Mouse (Mus musculus) hindbrain, postnatal 0 days (tissue): ENCODE data around the gene Olfr111. TPM values are rescaled to one million over a fixed set of nuclear protein-coding genes. Genes with fewer than 3 reads are reported as not detected.
"Not testable (repeated sequence)": the region's sequence is repeated elsewhere in the genome, so short reads cannot be mapped to it uniquely, and the experiment has no call there.

Experiments used
- ATAC-seq: fragments of 200-750 bp; cut with Nextera tagmentation; 2 replicates; pipeline ENCODE4 v1.8.0; 2017; ENCODE audit warnings: mild to moderate bottlenecking, moderate TSS enrichment, moderate library complexity
- DNase-seq: peaks from one replicate; pipeline ENCODE4 v3.0.0-alpha.2; 2015; ENCODE audit warnings: low spot score
- H3K27ac ChIP-seq: fragments of 300-500 bp; sonication (generic); 2 replicates; pipeline ENCODE4 v1.5.1; 2014; ENCODE audit warnings: mild to moderate bottlenecking
- H3K27me3 ChIP-seq: fragments of 300-500 bp; sonication (generic); 2 replicates; pipeline ENCODE4 v1.6.1; 2014; ENCODE audit warnings: low read length, mixed read lengths; ENCODE audit not compliant: insufficient read depth
- H3K36me3 ChIP-seq: fragments of 300-500 bp; sonication (generic); 2 replicates; pipeline ENCODE4 v1.6.1; 2014; ENCODE audit warnings: low read length, mixed read lengths; ENCODE audit not compliant: insufficient read depth
- H3K4me1 ChIP-seq: fragments of 300-500 bp; sonication (generic); 2 replicates; pipeline ENCODE4 v1.6.1; 2014; ENCODE audit warnings: antibody characterized with exemption, low read length, mixed read lengths; ENCODE audit not compliant: insufficient read depth
- H3K4me2 ChIP-seq: fragments of 300-500 bp; sonication (generic); 2 replicates; pipeline ENCODE4 v1.6.1; 2014; ENCODE audit warnings: low read depth, mild to moderate bottlenecking, low read length, moderate library complexity, mixed read lengths
- H3K4me3 ChIP-seq: fragments of 300-500 bp; sonication (generic); 2 replicates; pipeline ENCODE4 v1.5.1; 2014; ENCODE audit warnings: low read length
- H3K9ac ChIP-seq: fragments of 300-500 bp; sonication (generic); replicated peaks from 2 replicates; pipeline ENCODE4 v1.6.1; 2014; ENCODE audit warnings: mild to moderate bottlenecking, low read length, moderate library complexity, mixed read lengths
- H3K9me3 ChIP-seq: fragments of 300-500 bp; sonication (generic); 2 replicates; pipeline ENCODE4 v1.6.1; 2016; ENCODE audit warnings: low read length, mixed read lengths
- CTCF ChIP-seq: IDR thresholded peaks from 2 replicates; pipeline ENCODE4 v1.5.1; 2016; ENCODE audit warnings: antibody characterized with exemption, control low read depth, low read depth
- WGBS: fragments of 180-500 bp; shearing (Covaris S2); extraction: QIAGEN DNeasy Blood & Tissue Kit; methylation state at CpG from one replicate; pipeline ENCODE4 v1.1.7; 2014; 5-methylcytosine and 5-hydroxymethylcytosine counted together
- polyA plus RNA-seq: library from polyadenylated mRNA; unstranded; fragments of >200 nt; fragmentation: Nextera tagmentation; extraction: Ambion mirVana; gene quantifications from 2 replicates; pipeline ENCODE4 v1.2.1, GENCODE M21; 2015
- total RNA-seq: library from RNA; depleted of rRNA; stranded (reverse); fragments of >200 nt; gene quantifications from 2 replicates; pipeline ENCODE4 v1.2.3, GENCODE M21; 2014; rRNA removed

Gene Olfr111
- total RNA-seq: not detected in 2 replicates
- polyA plus RNA-seq: not detected in 2 replicates

DNA sequence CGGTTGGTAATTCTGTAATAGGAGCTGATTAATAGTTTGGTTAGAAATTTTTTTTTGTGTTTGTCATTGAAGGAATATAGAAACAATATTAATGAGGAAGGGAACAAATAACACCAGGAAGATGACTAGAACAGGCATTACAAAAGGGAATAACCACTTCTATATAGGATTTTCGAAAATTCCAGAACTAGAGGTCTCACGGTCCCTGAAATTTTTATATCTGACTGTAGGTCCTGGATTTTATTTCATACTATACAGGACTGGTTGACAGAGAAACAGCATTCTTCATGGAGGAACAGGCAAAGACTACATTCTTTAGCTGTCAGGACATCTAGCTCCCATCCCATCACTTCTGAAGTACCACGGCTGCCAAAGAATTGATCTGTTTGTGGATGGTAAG lies at the start of gene Olfr111:
Gene Olfr111, plus strand, starts transcription at position 301 of the 400 bp plus-strand sequence.
- H3K36me3 ChIP-seq: no peaks in the 10 kb centered on the region
- WGBS: 91% methylated on average over 4 of the region's 4 CpGs
- no peaks in the 10 kb centered on the region for H3K4me1 ChIP-seq
- no peaks in the 10 kb centered on the region for H3K27me3 ChIP-seq
- no peak for TF ChIP-seq CTCF
- DNase-seq: no peak
- H3K9ac ChIP-seq: no peak within 1 kb of the TSS
- no peak within 1 kb of the TSS for H3K4me3 ChIP-seq
- H3K27ac ChIP-seq: no peak within 1 kb of the TSS
- ATAC-seq: no peak
- no peak within 1 kb of the TSS for H3K4me2 ChIP-seq
- H3K9me3 ChIP-seq: no peaks in the 10 kb centered on the region

DNA sequence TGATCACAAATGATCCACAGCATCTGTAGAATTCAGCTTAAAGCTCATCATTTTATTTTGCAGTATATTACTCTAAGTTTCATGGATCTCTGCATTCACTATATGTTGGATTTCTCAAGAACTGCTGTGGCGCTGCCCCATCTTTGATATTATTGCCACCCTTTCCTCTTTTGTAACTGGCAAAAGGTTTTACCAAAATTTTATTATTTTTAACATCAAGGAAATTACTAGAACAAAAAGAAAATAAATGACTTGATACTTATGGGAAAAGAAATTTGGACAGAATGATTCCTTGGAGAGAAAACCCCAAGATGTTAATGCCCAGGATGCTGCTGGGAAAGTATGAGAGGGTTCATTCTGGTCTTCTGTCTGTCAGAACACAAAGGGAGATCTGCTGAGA lies 49.2 kb upstream of the Olfr111 start, which contains the start of gene Olfr109:
Gene Olfr109, plus strand, starts transcription at position 301 of the 400 bp plus-strand sequence.
- TF ChIP-seq CTCF: no peak
- H3K4me1 ChIP-seq: no peaks in the 10 kb centered on the region
- H3K36me3 ChIP-seq: no peaks in the 10 kb centered on the region
- no peak within 1 kb of the TSS for H3K27ac ChIP-seq
- H3K27me3 ChIP-seq: no peaks in the 10 kb centered on the region
- no peak within 1 kb of the TSS for H3K4me2 ChIP-seq
- DNase-seq: no peak
- no peak within 1 kb of the TSS for H3K4me3 ChIP-seq
- H3K9me3 ChIP-seq: no peaks in the 10 kb centered on the region
- no peak within 1 kb of the TSS for H3K9ac ChIP-seq
- no peak for ATAC-seq
- WGBS: 95% methylated on average over 1 of the region's 1 CpGs

DNA sequence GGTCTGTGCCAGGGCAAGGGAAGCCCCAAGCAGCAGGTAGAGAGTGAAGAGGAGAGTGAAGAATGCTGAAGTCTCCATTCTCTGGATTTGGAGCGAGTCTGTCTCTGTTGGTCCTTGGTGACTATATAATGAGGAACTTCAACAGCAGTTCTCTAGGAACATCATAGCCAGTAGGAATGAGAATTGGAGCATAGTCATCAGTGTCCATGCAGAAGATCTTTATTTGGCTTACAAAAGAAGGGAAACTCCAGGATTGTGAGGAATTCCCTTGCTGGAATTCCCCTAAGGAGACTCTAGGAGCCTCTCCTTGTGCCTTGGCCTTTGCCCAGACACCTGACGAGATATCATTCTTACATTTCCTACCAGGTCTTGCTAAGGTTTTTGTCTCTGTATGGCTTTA lies 24.4 kb upstream of the Olfr111 start, which contains the start of gene H2-M2:
Gene H2-M2, minus strand, starts transcription at position 101 of the 400 bp plus-strand sequence.
- no peak within 1 kb of the TSS for H3K27ac ChIP-seq
- DNase-seq: no peak

DNA sequence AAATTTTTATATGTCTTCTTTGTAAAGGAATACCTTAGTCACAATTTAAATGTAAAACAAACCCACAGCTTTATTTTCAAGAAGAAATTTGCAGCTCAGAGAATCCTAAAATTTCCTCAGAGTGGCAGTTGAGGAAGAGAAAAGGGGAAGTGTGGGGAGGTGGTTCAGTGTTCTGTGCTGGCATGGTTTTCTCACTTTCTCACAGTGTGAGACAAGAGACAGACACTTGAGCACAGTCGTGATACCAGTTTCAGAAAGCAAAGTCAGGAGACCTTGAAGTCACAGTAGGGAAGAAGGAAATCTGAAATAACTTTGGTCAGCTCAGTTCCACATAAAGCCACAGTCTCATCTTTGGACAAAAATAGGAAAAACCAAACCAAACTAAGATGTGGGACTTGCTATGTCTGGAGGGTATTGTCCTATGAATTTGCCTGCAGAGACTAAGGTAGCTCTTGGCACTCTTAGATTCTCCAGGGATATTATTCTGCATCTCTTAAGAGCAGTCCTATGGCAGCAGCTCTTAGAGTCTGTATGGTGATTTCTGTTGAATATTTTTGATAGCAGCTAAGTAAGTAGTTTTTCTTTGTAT lies 15.8 kb upstream of the Olfr111 start, which contains the start of gene Olfr110:
Gene Olfr110, plus strand, starts transcription at position 539 of the 589 bp plus-strand sequence.
- no peak within 1 kb of the TSS for H3K9ac ChIP-seq
- H3K9me3 ChIP-seq: no peaks in the 10 kb centered on the region
- ATAC-seq (no peak), DNase-seq (no peak)
- no peak within 1 kb of the TSS for H3K27ac ChIP-seq
- H3K4me1 ChIP-seq: no peaks in the 10 kb centered on the region
- WGBS: 48% methylated on average over 1 of the region's 1 CpGs
- H3K36me3 ChIP-seq: no peaks in the 10 kb centered on the region
- TF ChIP-seq CTCF: no peak
- no peak within 1 kb of the TSS for H3K4me2 ChIP-seq
- no peak within 1 kb of the TSS for H3K4me3 ChIP-seq
- H3K27me3 ChIP-seq: no peaks in the 10 kb centered on the region

More for the DNA sequence above, 24.4 kb upstream of the Olfr111 start, which contains the start of gene H2-M2:
- Histone ChIP-seq H3K36me3 (no peaks in the 10 kb centered on the region), H3K27me3 (no peaks in the 10 kb centered on the region), H3K4me2 (no peak within 1 kb of the TSS), H3K9me3 (no peaks in the 10 kb centered on the region), H3K9ac (no peak within 1 kb of the TSS), H3K4me1 (no peaks in the 10 kb centered on the region), H3K4me3 (no peak within 1 kb of the TSS)
- WGBS: 83% methylated on average over 2 of the region's 2 CpGs
- TF ChIP-seq CTCF: no peak
- no peak for ATAC-seq

DNA sequence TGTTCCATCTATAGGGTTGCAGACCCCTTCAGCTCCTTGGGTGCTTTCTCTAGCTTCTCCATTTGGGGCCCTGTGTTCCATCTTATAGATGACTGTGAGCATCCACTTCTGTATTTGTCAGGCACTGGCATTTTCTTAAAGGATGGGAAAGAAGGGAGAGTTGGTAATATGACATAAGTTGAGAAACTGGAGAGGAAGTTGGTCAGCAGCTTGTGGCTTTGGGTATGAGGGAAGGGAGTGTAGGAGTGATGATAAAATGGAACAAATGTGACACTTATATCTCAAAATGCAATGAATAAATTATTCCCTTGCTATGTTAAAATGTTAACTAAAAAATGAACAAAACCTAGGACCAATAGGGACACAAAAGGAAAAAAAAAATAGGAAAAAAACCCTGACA lies 16.8 kb downstream of the Olfr111 start:
- H3K4me1 ChIP-seq, H3K9me3 ChIP-seq, ATAC-seq, DNase-seq, H3K9ac ChIP-seq, H3K27me3 ChIP-seq, H3K36me3 ChIP-seq, H3K4me3 ChIP-seq, H3K4me2 ChIP-seq, H3K27ac ChIP-seq: not testable (repeated sequence)

DNA sequence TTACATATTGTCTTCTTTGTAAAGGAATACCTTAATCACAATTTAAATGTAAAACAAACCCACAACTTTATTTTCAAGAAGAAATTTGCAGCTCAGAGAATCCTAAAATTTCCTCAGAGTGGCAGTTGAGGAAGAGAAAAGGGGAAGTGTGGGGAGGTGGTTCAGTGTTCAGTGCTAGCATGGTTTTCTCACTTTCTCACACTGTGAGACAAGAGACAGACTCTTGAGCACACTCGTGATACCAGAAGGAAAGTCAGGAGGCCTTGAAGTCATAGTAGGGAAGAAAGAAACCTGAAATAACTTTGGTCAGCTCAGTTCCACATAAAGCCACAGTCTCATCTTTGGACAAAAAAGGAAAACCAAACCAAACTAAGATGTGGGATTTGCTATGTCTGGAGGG lies 17.6 kb downstream of the Olfr111 start:
- not testable (repeated sequence) for H3K4me1 ChIP-seq, H3K9me3 ChIP-seq, ATAC-seq, H3K9ac ChIP-seq, H3K27me3 ChIP-seq, H3K4me2 ChIP-seq, H3K4me3 ChIP-seq, H3K36me3 ChIP-seq, DNase-seq, H3K27ac ChIP-seq
- WGBS: 78% methylated on average over 1 of the region's 1 CpGs

DNA sequence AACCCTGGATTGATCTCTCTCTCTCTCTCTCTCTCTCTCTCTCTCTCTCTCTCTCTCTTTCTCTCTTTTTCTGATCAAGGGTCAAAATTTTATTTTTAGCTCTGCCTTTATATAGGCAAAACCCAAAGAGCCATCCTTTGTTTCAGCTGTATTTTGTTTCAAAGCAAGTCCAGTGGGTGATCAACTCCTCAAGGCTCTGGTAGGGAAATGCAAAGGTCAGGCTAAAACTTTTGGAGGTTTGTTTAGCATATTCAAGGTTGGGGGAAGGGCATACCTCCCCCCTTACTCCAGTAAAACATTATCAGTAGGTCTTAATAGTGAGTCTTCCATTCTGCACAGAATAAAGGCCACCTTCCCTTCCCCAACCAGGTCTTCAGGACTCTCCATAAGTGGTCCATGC lies 27.3 kb downstream of the Olfr111 start:
- TF ChIP-seq CTCF: no peak
- Histone ChIP-seq H3K9me3 (no peaks in the 10 kb centered on the region), H3K4me2 (no peak overlapping the region), H3K36me3 (no peaks in the 10 kb centered on the region), H3K27ac (no peak overlapping the region), H3K27me3 (no peaks in the 10 kb centered on the region), H3K9ac (no peak overlapping the region), H3K4me1 (no peaks in the 10 kb centered on the region), H3K4me3 (no peak overlapping the region)
- DNase-seq: no peak
- ATAC-seq: no peak

DNA sequence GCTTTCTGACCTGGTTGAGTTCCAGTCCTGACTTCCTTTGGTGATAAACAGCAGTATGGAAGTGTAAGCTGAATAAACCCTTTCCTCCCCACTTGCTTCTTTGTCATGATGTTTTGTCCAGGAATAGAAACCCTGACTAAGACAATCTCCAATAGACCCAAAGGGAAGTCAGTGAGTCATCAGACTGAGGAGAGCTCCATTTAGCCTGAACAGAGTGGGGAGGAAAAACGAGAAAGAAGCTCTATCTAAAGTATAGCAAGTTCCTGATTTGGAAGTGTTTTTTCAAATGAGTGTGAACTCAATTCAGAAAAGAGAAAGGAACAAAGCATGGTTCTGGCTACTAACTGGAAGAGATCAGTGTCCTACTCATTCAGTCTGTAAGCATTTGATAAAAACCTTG lies 30.6 kb downstream of the Olfr111 start:
- not testable (repeated sequence) for H3K4me3 ChIP-seq, H3K36me3 ChIP-seq, H3K9me3 ChIP-seq, ATAC-seq, H3K4me1 ChIP-seq, H3K9ac ChIP-seq, DNase-seq, H3K27me3 ChIP-seq, H3K4me2 ChIP-seq, H3K27ac ChIP-seq
- 63% methylated on average over 1 of the region's 1 CpGs for WGBS
